Mouse (Mus musculus) Patski (cell line): ENCODE data around the gene Fgfr2. TPM values are rescaled to one million over a fixed set of nuclear protein-coding genes. Genes with fewer than 3 reads are reported as not detected.

ENCODE experiments used
- ATAC-seq: fragments of 100-300 bp; one replicate; pipeline ENCODE4 v1.8.0; 2021
- CTCF ChIA-PET: fragments of 350-600 bp; sonication (Branson Sonifier 250); formaldehyde crosslinking; loops from one replicate; lab custom pipeline; 2022; ENCODE audit warnings: inconsistent platforms; lab: Charles Lee
- POLR2A ChIA-PET: fragments of 350-600 bp; sonication (Branson Sonifier 250); formaldehyde crosslinking; loops from one replicate; lab custom pipeline; 2022; ENCODE audit warnings: antibody characterized with exemption, inconsistent platforms; lab: Charles Lee
- DNase-seq: peaks from one replicate; pipeline ENCODE4 v3.0.0-alpha.2; 2011; ENCODE audit warnings: low read depth, low spot score
- H3K27me3 ChIP-seq: fragments of 371-371 bp; one replicate; pipeline ENCODE4 v1.5.1; 2021
- CTCF ChIP-seq: fragments of 100-300 bp; IDR thresholded peaks from one replicate; pipeline ENCODE4 v1.5.1; 2021
- in situ Hi-C: fragments of 300-500 bp; cut with MboI; formaldehyde crosslinking; loops from 3 replicates; pipeline ENCODE4 v1.11.1; 2018; ENCODE audit warnings: low pct_unique_long_range_greater_than_20kb, mixed read lengths
- polyA plus RNA-seq: library from polyadenylated mRNA; unstranded; gene quantifications from one replicate; pipeline ENCODE4 v1.2.3, GENCODE M21; 2021

The Fgfr2 gene
- polyA plus RNA-seq, 1 experiment from 2014 or later = 48.8 TPM

- no peak for TF ChIP-seq CTCF
- POLR2A ChIA-PET = interaction anchor here (0.6 kb wide), 1 partner anchor 8 kb away, joined by 4 read pairs; no protein-coding TSS in a partner anchor
- CTCF ChIA-PET = interaction anchor here (1.1 kb wide), 1 partner anchor 13 kb away, joined by 3 read pairs; no protein-coding TSS in a partner anchor
- in situ Hi-C loops = no loop called here
- ATAC-seq (no peak), DNase-seq (no peak)
- H3K27me3 ChIP-seq = no peaks in the 10 kb centered on the region
Observed at GRCm38 (mm10) chr7:132419378-132420255, 703.5 kb downstream of the Fgfr2 start.

- no peaks in the 10 kb centered on the region for H3K27me3 ChIP-seq
- CTCF ChIA-PET = interaction anchor here (0.6 kb wide), 1 partner anchor 12 kb away, joined by 3 read pairs; no protein-coding TSS in a partner anchor
- peak; percentile 60 for ATAC-seq
- TF ChIP-seq CTCF = no peak
- POLR2A ChIA-PET = no interaction called here
- peak; percentile 66 for DNase-seq
- in situ Hi-C loops = no loop called here
Observed at GRCm38 (mm10) chr7:132416866-132417265, 706.3 kb downstream of the Fgfr2 start.

- ChIA-PET CTCF (interaction anchor here (1.1 to 1.3 kb wide), 2 partner anchors 22 to 56 kb away, joined by 3 to 4 read pairs; no protein-coding TSS in a partner anchor), POLR2A (interaction anchor here (0.8 kb wide), 1 partner anchor 22 kb away, joined by 3 read pairs; no protein-coding TSS in a partner anchor)
- in situ Hi-C loops = no loop called here
- no peaks in the 10 kb centered on the region for H3K27me3 ChIP-seq
- no peak for DNase-seq
- no peak for ATAC-seq
- TF ChIP-seq CTCF = no peak
Observed at GRCm38 (mm10) chr7:132415866-132416265, 707.3 kb downstream of the Fgfr2 start.

GRCm38 (mm10) chr7:132412520-132412919 is 710.6 kb downstream of the Fgfr2 start:
- POLR2A ChIA-PET = no interaction called here
- TF ChIP-seq CTCF = no peak
- DNase-seq (no peak), ATAC-seq (no peak)
- in situ Hi-C loops = no loop called here
- CTCF ChIA-PET = no interaction called here
- H3K27me3 ChIP-seq = no peaks in the 10 kb centered on the region

- ChIA-PET POLR2A (interaction anchor here (0.6 kb wide), 1 partner anchor 7 kb away, joined by 4 read pairs; no protein-coding TSS in a partner anchor), CTCF (no interaction called here)
- DNase-seq (no peak), ATAC-seq (no peak)
- H3K27me3 ChIP-seq = no peaks in the 10 kb centered on the region
- in situ Hi-C loops = no loop called here
- no peak for TF ChIP-seq CTCF
Observed at GRCm38 (mm10) chr7:132411708-132412107, 711.4 kb downstream of the Fgfr2 start.

- in situ Hi-C loops = no loop called here
- ChIA-PET POLR2A (interaction anchor here (0.6 kb wide), 1 partner anchor 8 kb away, joined by 4 read pairs; no protein-coding TSS in a partner anchor), CTCF (no interaction called here)
- ATAC-seq = no peak
- DNase-seq = no peak
- no peak for TF ChIP-seq CTCF
- no peaks in the 10 kb centered on the region for H3K27me3 ChIP-seq
Observed at GRCm38 (mm10) chr7:132410958-132411357, 712.2 kb downstream of the Fgfr2 start.

- no peaks in the 10 kb centered on the region for H3K27me3 ChIP-seq
- no peak for ATAC-seq
- CTCF ChIA-PET = no interaction called here
- no peak for DNase-seq
- in situ Hi-C loops = no loop called here
- POLR2A ChIA-PET = no interaction called here
- TF ChIP-seq CTCF = no peak
Observed at GRCm38 (mm10) chr7:132409890-132410289, 713.3 kb downstream of the Fgfr2 start.

- CTCF ChIA-PET = interaction anchor here (0.7 to 1.7 kb wide), 3 partner anchors 39 to 56 kb away, joined by 3 to 5 read pairs (median 3); no protein-coding TSS in a partner anchor
- no peak for ATAC-seq
- no peaks in the 10 kb centered on the region for H3K27me3 ChIP-seq
- in situ Hi-C loops = no loop called here
- TF ChIP-seq CTCF = no peak
- no peak for DNase-seq
- POLR2A ChIA-PET = no interaction called here
Observed at GRCm38 (mm10) chr7:132402377-132403084, 720.6 kb downstream of the Fgfr2 start.

- ChIA-PET CTCF (no interaction called here), POLR2A (no interaction called here)
- DNase-seq = no peak
- in situ Hi-C loops = no loop called here
- no peaks in the 10 kb centered on the region for H3K27me3 ChIP-seq
- no peak for ATAC-seq
- no peak for TF ChIP-seq CTCF
Observed at GRCm38 (mm10) chr7:132398487-132398886, 724.7 kb downstream of the Fgfr2 start.

GRCm38 (mm10) chr7:132396661-132397322 is 726.4 kb downstream of the Fgfr2 start:
- no peak for TF ChIP-seq CTCF
- CTCF ChIA-PET = interaction anchor here (0.8 to 1.1 kb wide), 2 partner anchors 12 to 45 kb away, joined by 3 to 4 read pairs; no protein-coding TSS in a partner anchor
- no peak for ATAC-seq
- POLR2A ChIA-PET = no interaction called here
- H3K27me3 ChIP-seq = no peaks in the 10 kb centered on the region
- DNase-seq = no peak
- in situ Hi-C loops = no loop called here
